26 mouse cellular contexts compared by ENCODE assay signal in genomic region chr3:40002838-40003237, GRCm38 (mm10).
"Had no signal": no experiment of that assay in that cellular context is flagged by ENCODE, and none has a peak within 500 bp of the region (broad histone marks: within the 10 kb centered on the region; RNA-seq: fewer than 3 reads in every experiment).

No protein-coding gene starts in this region.

- H3K27ac ChIP-seq: embryonic facial prominence, embryonic 10.5 days; embryonic facial prominence, embryonic 12.5 days; embryonic facial prominence, embryonic 13.5 days; embryonic facial prominence, embryonic 15.5 days; forebrain, embryonic 10.5 days; forebrain, embryonic 12.5 days; forebrain, embryonic 13.5 days; forebrain, embryonic 15.5 days; gastrocnemius, adult 2 months; heart, adult 2 months had no signal

- H3K4me3 ChIP-seq: embryonic facial prominence, embryonic 10.5 days; embryonic facial prominence, embryonic 12.5 days; embryonic facial prominence, embryonic 13.5 days; embryonic facial prominence, embryonic 15.5 days; erythroblast, embryonic 14.5 days; forebrain, embryonic 10.5 days; forebrain, embryonic 12.5 days; forebrain, embryonic 13.5 days; forebrain, embryonic 15.5 days; gastrocnemius, adult 2 months; heart, adult 2 months had no signal

- DNase-seq: cerebellum, adult 8-10 months; cerebellum, adult 9-10 months; cerebellum, adult 9-11 months; cerebellum, postnatal 10 days; cerebellum, postnatal 14 days; cerebellum, postnatal 25 days; cerebellum, postnatal 36 days; embryo, embryonic 11 days; forebrain, postnatal 0 days; gastrocnemius, adult 2 months; gastrocnemius, postnatal 10 days; gastrocnemius, postnatal 14 days; gastrocnemius, postnatal 25 days; gastrocnemius, postnatal 36 days; heart, adult 11 months; heart, adult 18-20 months; heart, adult 2 months had no signal
